Mouse (Mus musculus) splenic B cell, adult 2 months (primary cell): Measurements from ENCODE around the gene Dnajc6.

Source experiments
- DNase-seq: peaks from one replicate; pipeline ENCODE4 v3.0.0-alpha.2; 2011; ENCODE audit warnings: low read depth, low spot score
- H3K27me3 ChIP-seq: 2 replicates; pipeline ENCODE4 v1.6.1; 2012; ENCODE audit warnings: mild to moderate bottlenecking, low read length, moderate library complexity, mixed read lengths; ENCODE audit not compliant: control insufficient read depth, poor library complexity, insufficient read depth, severe bottlenecking
- H3K36me3 ChIP-seq: 2 replicates; pipeline ENCODE4 v1.6.1; 2012; ENCODE audit warnings: mild to moderate bottlenecking, low read length, moderate library complexity, mixed read lengths; ENCODE audit not compliant: control insufficient read depth, poor library complexity, insufficient read depth, severe bottlenecking

Dnajc6 gene

DNA sequence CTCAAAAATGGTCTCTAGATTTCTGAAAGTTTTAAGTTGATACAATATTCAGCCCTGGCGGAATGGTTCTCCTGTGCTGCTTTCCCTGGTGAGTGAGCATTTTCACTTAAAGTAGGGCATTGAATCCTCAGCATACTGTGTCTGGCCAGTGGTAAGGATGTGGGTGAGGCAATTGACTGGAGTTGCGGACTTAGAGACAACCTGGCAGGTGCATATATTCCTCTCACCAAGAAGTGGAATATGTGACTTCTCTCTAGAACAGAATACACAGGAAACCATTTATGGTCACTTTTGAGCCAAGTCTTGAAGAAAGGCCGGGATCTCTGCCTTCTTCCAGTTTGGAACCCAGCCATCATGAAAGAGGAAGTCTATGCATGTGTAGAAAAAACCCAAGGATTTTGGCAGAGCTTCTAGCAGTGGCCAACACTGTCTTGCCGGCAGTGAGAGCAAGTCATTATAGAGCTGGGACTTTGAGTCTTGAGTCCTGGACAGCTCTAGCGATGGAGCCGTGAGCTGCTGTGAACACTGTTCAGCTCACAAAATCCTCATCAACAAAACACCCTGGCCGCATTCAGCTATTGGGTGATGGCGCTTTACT, 6.0 kb upstream of the Dnajc6 start:
- Histone ChIP-seq H3K36me3 (no peaks in the 10 kb centered on the region), H3K27me3 (no peaks in the 10 kb centered on the region)
- no peak for DNase-seq

DNA sequence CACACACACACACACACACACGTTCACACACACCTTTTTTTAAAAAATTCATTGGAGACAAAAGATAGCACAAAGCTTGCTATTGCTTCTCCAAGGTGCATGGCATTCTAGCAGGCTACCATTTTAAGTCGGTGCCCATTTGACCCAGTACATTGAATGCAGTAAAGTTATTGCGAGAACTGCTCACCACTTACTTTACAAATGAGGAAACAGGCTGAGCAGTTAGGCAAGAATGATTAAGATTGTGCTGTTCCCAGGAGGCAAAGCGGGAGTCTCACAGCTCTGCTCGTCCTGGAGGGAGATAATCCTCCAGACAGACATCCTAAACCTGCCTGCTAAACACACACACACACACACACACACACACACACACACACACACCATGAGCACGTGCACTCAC, 4.7 kb upstream of the Dnajc6 start:
- DNase-seq, result no peak
- H3K36me3 ChIP-seq, result no peaks in the 10 kb centered on the region
- peaks cover 3% of the 10 kb centered on the region; the same call in 1 of the 2 replicates for H3K27me3 ChIP-seq

- Histone ChIP-seq H3K36me3 (no peaks in the 10 kb centered on the region), H3K27me3 (peaks cover 3% of the 10 kb centered on the region; the same call in 1 of the 2 replicates)
- DNase-seq, result no peak
Observed at GRCm38 (mm10) chr4:101493611-101494197, 2.7 kb upstream of the Dnajc6 start.

- Histone ChIP-seq H3K27me3 (peaks cover 3% of the 10 kb centered on the region; the same call in 1 of the 2 replicates), H3K36me3 (no peaks in the 10 kb centered on the region)
- DNase-seq, result no peak
Observed at GRCm38 (mm10) chr4:101496188-101496533, 287 bp upstream of the Dnajc6 start.

GRCm38 (mm10) chr4:101497336-101497735, 888 bp downstream of the Dnajc6 start:
- Histone ChIP-seq H3K27me3 (peaks cover 3% of the 10 kb centered on the region; the same call in 1 of the 2 replicates), H3K36me3 (no peaks in the 10 kb centered on the region)
- DNase-seq, result no peak

- no peaks in the 10 kb centered on the region for H3K27me3 ChIP-seq
- DNase-seq, result no peak
- H3K36me3 ChIP-seq, result no peaks in the 10 kb centered on the region
Observed at GRCm38 (mm10) chr4:101504470-101505007, 8.1 kb downstream of the Dnajc6 start.

GRCm38 (mm10) chr4:101505966-101506365, 9.5 kb downstream of the Dnajc6 start:
- H3K36me3 ChIP-seq, result no peaks in the 10 kb centered on the region
- no peak for DNase-seq
- no peaks in the 10 kb centered on the region for H3K27me3 ChIP-seq

DNA sequence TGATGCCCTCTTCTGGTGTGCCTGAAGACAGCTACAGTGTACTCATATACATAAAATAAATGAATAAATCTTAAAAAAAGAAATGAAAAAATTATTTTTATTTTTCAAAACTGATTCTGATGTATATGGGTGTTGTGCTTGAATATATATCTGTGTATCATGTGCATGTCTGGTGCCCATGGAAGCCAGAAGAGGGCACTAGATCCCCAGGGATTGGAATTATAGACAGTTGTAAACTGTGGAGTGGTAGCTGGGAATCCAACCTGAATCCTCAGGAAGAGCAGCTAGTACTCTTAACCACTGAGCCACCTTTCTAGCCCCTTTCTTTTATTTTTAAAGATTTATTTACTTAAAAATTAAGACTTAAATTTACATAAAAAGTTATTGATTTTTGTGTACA, 9.9 kb downstream of the Dnajc6 start:
- H3K36me3 ChIP-seq, result no peaks in the 10 kb centered on the region
- DNase-seq, result no peak

GRCm38 (mm10) chr4:101507571-101508422, 11.3 kb downstream of the Dnajc6 start:
- DNase-seq, result no peak
- Histone ChIP-seq H3K27me3 (no peaks in the 10 kb centered on the region), H3K36me3 (no peaks in the 10 kb centered on the region)

More for the DNA sequence above, 9.9 kb downstream of the Dnajc6 start:
- no peaks in the 10 kb centered on the region for H3K27me3 ChIP-seq

DNA sequence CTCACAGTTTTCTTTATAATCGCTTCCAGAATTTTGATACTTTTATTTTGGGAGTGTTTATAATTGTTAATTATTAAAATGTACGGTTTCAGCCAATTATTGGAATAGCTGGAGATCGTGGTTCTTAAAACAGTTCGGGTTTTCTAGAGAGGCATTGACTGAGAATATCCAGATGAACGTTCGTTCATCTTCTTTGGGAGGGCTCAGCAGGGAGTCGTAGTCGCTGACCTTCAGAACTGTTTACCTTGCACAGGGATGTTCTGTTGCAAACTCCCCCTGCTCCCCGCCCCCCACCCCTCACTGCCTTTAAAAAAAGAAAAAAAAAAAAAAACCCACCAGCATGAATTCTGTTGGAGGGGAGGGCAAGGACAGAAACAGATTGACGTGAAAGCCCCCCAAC, 12.0 kb downstream of the Dnajc6 start:
- no peak for DNase-seq
- Histone ChIP-seq H3K36me3 (no peaks in the 10 kb centered on the region), H3K27me3 (no peaks in the 10 kb centered on the region)

DNA sequence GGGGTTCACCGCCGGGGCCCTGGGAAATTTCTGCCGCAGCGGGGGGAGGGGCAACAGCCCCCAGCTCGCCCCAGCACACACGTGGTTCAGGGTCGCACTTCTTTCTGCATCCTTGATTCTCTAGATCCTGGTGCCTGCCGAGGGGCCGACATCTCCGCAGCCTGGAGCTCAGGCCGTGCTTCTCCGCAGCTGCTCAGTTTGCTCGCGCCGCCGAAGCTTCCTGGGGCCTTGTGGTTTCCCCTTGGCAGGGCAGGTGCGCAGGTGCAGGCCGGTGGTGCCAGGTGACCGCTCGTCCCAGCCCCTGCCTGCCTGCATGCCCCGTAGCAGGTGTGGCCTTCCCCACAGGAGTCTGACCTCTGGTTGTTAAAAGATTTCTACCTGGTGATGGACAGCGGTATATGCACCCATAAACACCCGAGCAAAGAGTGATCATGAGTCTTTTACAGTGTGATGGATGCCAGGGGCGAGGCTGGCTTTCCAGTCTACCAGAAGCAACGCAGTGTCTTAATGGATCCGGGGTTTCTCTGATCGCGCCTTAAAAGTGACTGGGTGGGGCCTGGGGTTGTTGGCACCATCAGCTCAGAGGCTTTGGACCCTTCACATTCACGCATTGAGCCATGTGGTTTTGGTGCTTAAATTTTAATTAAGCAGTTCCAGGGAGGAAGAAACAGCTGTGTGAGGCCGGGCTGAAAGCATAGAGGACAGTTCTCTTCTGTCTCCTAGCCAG, 12.6 kb downstream of the Dnajc6 start:
- H3K27me3 ChIP-seq, result no peaks in the 10 kb centered on the region
- DNase-seq, result peak; percentile 25
- no peaks in the 10 kb centered on the region for H3K36me3 ChIP-seq

GRCm38 (mm10) chr4:101510111-101510903, 13.9 kb downstream of the Dnajc6 start:
- no peaks in the 10 kb centered on the region for H3K36me3 ChIP-seq
- no peaks in the 10 kb centered on the region for H3K27me3 ChIP-seq
- no peak for DNase-seq

DNA sequence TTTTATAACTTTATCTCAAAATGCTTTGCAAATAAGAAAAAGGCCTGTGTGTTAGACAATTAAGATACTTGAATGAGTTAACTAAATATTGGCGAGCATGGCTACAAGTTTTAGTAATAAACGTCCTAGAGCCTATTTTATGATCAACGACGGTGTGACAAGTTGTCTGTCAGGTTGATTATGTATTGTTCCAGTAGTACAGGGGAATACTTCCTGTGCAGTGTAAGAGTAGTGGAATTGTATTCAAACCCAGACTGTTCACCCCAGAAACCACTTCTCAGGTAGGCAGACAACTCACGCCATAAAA, 14.4 kb downstream of the Dnajc6 start:
- DNase-seq, result no peak
- Histone ChIP-seq H3K27me3 (no peaks in the 10 kb centered on the region), H3K36me3 (no peaks in the 10 kb centered on the region)
